Mouse (Mus musculus) cerebellum, postnatal 25 days (tissue): ENCODE data around the gene Ssh2.
"Not testable (repeated sequence)": the region's sequence is repeated elsewhere in the genome, so short reads cannot be mapped to it uniquely, and the experiment has no call there.

ENCODE experiments used
- DNase-seq, 2 experiments: peaks; one replicate each; pipeline ENCODE4 v3.0.0; 2021; ENCODE audit warnings: mixed read lengths in 2 of 2

Ssh2 gene

GRCm38 (mm10) chr11:77349698-77350097 lies 133.6 kb downstream of the Ssh2 start:
- DNase-seq: no peak

GRCm38 (mm10) chr11:77355055-77355454 lies 139.0 kb downstream of the Ssh2 start:
- no peak for DNase-seq

DNA sequence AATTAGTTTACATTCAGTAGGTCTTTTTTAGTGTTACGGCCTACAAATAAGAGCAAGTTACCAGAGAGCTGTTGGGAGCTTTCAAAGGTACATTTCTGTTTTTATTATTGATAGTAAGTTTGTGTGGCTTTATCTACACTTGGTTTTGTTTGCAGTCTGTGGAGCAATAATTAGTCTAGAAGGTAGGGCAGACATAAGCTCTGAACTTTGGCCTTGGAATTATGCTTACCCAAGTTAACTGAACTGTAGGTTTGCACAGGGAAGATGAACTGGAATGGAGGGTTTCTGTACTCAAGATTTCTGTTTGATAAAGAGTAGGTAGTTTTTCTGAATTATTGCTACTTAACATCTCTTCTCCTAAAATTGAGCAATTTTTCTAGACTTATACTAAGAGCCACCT lies 141.8 kb downstream of the Ssh2 start:
- DNase-seq: no peak

DNA sequence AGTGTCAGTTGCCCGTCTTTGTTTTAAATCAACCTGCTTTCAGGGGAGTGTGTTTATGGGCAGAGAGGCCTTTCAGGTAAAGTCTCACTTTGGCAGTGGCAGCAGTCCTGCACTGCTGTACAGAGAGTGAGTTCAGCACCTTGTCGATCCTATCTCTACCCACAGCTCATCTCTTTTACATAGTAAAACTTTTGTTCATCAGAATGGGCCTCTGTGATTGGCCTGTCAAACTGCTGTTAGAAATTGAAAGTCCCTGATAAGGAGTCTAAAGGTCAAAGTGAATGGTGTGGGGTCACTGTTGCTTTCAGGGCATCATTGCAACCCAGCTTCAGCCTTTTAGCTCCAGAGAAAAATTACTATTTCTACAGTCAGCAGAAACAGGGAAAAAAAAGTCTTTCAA lies 147.4 kb downstream of the Ssh2 start:
- DNase-seq: no peak

DNA sequence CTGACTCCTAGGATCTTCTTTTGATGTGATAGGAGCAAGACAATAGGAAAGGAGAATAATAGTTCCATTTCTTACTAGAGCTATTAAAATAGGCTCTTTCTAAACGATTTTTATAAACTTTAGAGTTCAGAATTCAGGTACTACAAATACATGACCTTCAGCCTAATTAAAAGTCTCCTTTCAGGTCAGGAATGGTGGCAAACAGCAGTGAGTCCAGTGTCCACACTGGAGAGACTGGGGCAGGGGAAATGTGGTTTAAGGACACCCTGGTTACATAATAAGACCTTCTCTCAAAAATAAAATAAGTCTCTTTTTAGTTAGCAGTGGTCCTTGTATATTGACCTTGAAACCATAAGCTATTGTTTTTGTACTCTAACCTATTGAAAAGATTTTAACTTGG lies 148.3 kb downstream of the Ssh2 start:
- DNase-seq: no peak

DNA sequence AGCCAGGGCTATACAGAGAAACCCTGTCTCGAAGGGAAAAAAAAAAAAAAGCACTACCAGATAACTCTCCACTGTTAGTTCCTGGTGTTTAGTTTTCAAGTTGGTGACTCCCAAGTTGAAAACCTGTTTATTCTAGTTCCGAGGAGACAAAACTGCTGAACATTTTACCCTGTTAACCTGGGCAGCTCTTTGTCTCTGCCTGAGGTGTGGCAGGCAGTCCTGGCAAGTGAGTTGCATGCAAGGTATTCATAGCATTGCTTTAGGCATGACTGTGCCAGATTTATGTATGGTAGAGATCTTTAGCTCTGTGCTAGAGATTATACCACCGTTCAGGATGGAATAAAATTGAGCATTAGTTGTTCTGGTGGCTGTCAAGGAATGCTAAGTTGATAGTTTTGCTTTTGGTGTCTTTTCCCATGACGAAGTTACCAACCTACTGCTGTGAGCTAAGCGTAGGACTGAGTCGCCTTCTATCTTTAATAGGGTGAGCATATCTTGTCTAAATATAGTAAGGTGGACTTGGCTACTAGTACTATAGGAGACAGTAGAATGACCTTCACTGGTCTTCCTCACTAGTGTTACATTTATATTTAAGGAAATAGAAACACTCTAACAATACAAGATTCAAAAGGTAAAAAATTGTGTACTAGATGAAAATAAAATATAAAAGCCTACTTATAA lies 149.8 kb downstream of the Ssh2 start:
- DNase-seq: no peak

GRCm38 (mm10) chr11:77367541-77368270 lies 151.6 kb downstream of the Ssh2 start:
- no peak for DNase-seq

GRCm38 (mm10) chr11:77369188-77369840 lies 153.2 kb downstream of the Ssh2 start:
- no peak for DNase-seq

DNA sequence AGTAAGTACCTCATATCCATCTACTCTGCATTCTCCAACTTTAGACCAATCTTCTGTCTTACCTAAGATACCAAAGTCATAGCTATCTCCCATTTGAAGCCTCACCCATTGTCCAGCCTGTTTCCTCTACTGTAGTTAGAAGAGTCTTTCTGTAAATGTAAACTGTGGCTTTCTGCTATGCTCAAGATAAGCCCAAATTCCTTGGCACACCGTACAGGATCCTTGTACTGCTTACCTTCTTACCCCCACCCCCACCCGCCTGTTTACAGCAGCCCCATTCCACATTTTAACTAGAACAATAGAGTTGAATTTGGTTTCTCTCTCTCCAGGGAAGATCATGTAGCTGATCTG lies 153.7 kb downstream of the Ssh2 start:
- no peak for DNase-seq

DNA sequence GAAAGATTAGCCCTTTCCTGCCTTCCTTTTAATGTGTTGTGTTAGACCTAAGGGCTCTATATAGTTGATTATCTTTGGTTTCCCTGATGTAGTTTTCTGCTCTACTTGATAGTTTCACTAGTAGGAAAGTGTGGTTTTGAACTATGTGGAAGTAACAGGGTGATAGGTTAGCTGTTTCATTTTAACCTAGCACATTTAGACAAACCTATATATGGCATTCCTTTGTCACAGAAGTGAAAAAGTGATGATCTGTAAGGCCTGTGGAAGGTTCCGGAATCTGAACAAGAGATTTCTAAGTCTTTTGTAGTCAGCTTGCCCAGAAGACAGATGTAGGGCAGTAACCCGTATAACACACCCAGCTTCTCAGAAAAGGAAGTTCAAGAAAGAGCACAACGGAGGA lies 155.0 kb downstream of the Ssh2 start:
- no peak for DNase-seq

DNA sequence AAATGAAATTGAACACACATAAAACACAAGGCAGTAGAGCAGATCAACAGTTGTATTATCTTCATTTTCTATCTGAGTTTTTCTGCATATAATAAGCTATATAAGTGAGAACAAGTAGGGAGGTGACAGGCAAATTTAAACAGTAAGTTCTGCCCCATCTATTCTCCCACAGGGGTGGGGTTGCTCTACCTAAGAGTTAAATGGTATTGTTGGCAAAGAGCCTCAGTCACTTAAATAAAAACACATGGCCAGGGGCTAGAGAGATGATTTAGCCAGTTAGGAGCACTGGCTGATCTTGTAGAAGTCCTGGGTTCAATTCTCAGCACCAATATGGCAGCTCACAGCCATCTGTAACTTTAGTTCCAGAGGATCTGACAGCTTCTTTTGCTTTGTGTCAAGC lies 155.6 kb downstream of the Ssh2 start:
- no peak for DNase-seq

- DNase-seq: no peak
Observed at GRCm38 (mm10) chr11:77372196-77372904, 156.3 kb downstream of the Ssh2 start.

DNA sequence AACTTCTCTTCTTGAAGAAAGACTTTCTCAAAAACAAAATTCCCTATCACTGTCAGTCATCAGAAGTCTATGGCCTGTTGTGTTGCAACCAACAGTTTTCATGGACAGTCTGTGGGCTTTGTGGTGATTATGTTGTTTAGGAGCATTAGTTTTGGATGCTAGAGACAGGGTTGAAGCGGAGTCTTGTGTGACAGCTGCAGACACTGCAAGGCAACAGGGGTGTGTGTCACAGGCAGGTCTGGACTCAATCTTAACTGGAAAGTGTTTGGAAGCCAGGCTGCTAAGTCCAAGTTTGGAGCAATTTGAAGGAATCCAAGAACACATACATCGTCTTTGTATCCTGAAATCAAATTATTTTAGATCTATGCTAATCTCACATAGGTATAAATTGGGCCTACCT lies 162.5 kb downstream of the Ssh2 start:
- DNase-seq: no peak

DNA sequence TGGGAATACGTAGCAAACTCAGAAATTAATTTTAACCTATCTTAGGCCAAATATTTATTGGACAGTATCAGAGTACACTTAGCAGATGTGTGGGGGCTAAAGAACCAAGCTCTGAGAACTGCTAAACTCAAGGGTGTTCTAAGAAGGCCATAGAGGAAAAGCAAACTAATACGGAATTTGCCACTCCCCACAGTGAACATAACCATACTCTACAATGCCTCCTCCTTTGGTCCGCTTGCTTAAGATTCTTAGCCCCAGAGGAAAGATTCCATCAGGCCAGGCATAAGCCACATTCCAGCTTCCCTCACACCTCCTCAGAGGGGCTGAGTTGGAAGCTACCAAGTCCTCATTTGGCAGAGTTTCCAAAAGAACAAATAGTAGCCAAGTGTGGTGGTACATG lies 165.1 kb downstream of the Ssh2 start:
- DNase-seq: no peak

GRCm38 (mm10) chr11:77384151-77384550 lies 168.1 kb downstream of the Ssh2 start:
- no peak for DNase-seq

GRCm38 (mm10) chr11:77385706-77386690 lies 169.9 kb downstream of the Ssh2 start:
- no peak for DNase-seq

DNA sequence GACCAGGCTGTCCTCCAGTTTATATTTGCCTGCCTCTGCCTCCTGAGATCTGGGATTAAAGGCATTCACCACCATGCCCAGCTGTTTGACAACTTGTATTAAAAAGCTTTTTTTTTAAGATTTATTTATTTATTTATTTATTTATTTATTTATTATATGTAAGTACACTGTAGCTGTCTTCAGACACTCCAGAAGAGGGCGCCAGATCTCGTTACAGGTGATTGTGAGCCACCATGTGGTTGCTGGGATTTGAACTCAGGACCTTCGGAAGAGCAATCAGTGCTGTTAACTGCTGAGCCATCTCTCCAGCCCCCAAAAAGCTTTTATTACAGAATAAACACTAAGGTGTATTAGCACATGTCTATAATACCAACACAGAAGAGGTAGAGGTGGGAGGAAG lies 172.1 kb downstream of the Ssh2 start:
- DNase-seq: not testable (repeated sequence)

DNA sequence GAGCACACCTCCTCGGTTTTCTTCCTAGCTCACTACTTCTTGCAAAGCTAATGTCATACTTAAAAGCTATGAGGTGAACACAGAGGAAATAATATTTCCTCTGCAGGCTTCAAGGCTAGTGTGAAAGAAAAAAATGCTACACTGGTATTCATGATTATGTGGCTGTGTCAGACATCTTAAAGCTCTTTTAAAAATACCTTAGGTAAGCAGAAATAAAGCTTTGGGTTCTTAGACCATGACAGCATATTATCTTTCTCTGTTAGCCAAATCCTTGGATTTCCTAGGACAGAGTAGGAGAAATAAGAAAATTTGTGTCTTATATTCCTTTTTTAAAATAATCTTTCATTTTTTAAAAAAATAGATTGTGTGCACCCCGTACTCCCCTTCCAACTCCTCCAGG lies 179.5 kb downstream of the Ssh2 start:
- DNase-seq: no peak

GRCm38 (mm10) chr11:77402508-77402907 lies 186.4 kb downstream of the Ssh2 start:
- no peak for DNase-seq

- no peak for DNase-seq
Observed at GRCm38 (mm10) chr11:77406329-77406728, 190.2 kb downstream of the Ssh2 start.

DNA sequence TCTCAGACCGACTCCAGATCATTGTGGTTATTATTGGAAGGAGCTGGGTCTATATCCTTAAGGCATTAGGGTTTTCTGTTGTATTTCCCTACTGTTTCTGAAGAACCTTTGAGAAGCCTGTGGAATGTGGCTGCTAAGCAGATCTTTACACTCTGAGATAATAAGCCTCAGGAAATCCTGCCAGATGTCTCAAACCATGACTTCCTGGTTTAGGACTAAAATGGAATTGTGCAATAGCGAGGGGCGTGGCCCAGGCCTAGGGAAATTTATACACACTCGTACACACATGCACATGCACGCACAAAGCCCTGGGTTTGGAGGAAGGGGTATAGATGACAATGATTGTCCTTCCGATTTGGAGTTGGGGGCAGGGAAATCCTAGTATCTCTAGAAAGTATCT lies 193.8 kb downstream of the Ssh2 start:
- no peak for DNase-seq

DNA sequence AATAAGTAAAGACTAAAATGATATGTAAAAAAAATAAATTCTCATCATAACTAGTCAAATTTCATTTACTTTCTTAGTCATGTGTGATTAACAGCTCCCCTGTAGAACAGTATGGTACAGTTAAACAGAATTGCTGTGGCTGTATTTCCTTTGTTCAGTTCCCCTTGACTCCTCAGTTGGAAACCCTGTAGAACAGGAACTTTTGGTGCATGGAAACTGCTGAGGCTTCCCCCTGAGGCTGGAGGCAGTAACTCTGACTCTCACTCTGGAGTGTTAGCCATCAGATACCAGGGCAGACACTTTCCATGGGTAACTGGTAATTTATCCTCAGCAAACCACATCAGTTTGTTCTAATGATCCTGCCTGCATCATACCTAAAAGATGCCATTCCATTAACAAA lies 195.2 kb downstream of the Ssh2 start:
- DNase-seq: no peak
